ENCODE assay signal across 8 mouse cellular contexts in genomic region chr10:44458534-44459315, GRCm38 (mm10).
DNase-seq lines count a peak whose midpoint lies in the region; ATAC-seq and TF ChIP-seq lines count a peak whose summit lies in the region.

No protein-coding gene starts in this region.

- TF ChIP-seq POLR2A in lung, adult 2 months (IDR thresholded peaks at IDR 0.05; ENCODE audit: borderline replicate concordance, extremely low read depth, low read depth, low read length): peak; percentile 38; the same call in 1 of the 2 replicates

- under 1% methylated on average over 54 of the region's 54 CpGs for WGBS in heart, embryonic 15.5 days
- under 1% methylated on average over 54 of the region's 54 CpGs for WGBS in lung, adult 2 months
- WGBS in neural tube, embryonic 15.5 days: under 1% methylated on average over 54 of the region's 54 CpGs

- ATAC-seq in CD4-positive, CD25-positive, alpha-beta regulatory T cell, adult 4 months: peak; percentile 86
- ATAC-seq in erythroid progenitor cell, adult 5-6 weeks (replicated peaks; ENCODE audit: low FRiP score, poor library complexity, severe bottlenecking): peak; percentile 70
- peak; percentile 68 for ATAC-seq in heart, embryonic 15.5 days (replicated peaks; ENCODE audit: insufficient number of reproducible peaks, insufficient read depth, low FRiP score, low read depth)
- peak; percentile 92 for ATAC-seq in neural tube, embryonic 15.5 days (ENCODE audit: low FRiP score)

- H3K9me3 ChIP-seq in heart, embryonic 15.5 days (replicated peaks): no peaks in the 10 kb centered on the region
- no peaks in the 10 kb centered on the region for H3K9me3 ChIP-seq in neural tube, embryonic 15.5 days (replicated peaks)

- peak; percentile 77 for DNase-seq in kidney, postnatal 14 days
- peak; percentile 68 for DNase-seq in lung, adult 2 months
- DNase-seq in testis, postnatal 14 days (ENCODE audit: low spot score): peak; percentile 52

- peak overlapping the region; percentile 43 for H3K27ac ChIP-seq in brown adipose tissue, adult 24 weeks (replicated peaks; ENCODE audit: low read depth, low read length)
- H3K27ac ChIP-seq in heart, embryonic 15.5 days: peak overlapping the region; percentile 41; the same call in 1 of the 2 replicates
- peak overlapping the region; percentile 56 for H3K27ac ChIP-seq in neural tube, embryonic 15.5 days (replicated peaks)

- H3K36me3 ChIP-seq in heart, embryonic 15.5 days: no peaks in the 10 kb centered on the region
- no peaks in the 10 kb centered on the region for H3K36me3 ChIP-seq in neural tube, embryonic 15.5 days

- H3K4me2 ChIP-seq in heart, embryonic 15.5 days: peak overlapping the region; percentile 97
- peak overlapping the region; percentile 97 for H3K4me2 ChIP-seq in neural tube, embryonic 15.5 days

- H3K4me3 ChIP-seq in brown adipose tissue, adult 24 weeks (ENCODE audit: insufficient read depth, low read depth, low read length): peak overlapping the region; percentile 69
- peak overlapping the region; percentile 67 for H3K4me3 ChIP-seq in heart, embryonic 15.5 days
- peak overlapping the region; percentile 58 for H3K4me3 ChIP-seq in lung, adult 2 months (replicated peaks; ENCODE audit: extremely low read depth, low read depth, low read length)
- peak overlapping the region; percentile 66 for H3K4me3 ChIP-seq in neural tube, embryonic 15.5 days (replicated peaks)

- H3K4me1 ChIP-seq in brown adipose tissue, adult 24 weeks (ENCODE audit: control insufficient read depth, insufficient read depth, insufficient read length, low read length): peaks cover 2% of the 10 kb centered on the region; the same call in 1 of the 2 replicates
- peaks cover 22% of the 10 kb centered on the region for H3K4me1 ChIP-seq in heart, embryonic 15.5 days (replicated peaks)
- H3K4me1 ChIP-seq in lung, adult 2 months (ENCODE audit: control insufficient read depth, insufficient read depth, low read length): peaks cover 4% of the 10 kb centered on the region
- H3K4me1 ChIP-seq in neural tube, embryonic 15.5 days: peaks cover 26% of the 10 kb centered on the region

- peak overlapping the region; percentile 48 for H3K9ac ChIP-seq in heart, embryonic 15.5 days
- H3K9ac ChIP-seq in neural tube, embryonic 15.5 days (replicated peaks): peak overlapping the region; percentile 48

- H3K27me3 ChIP-seq in heart, embryonic 15.5 days: peaks cover 54% of the 10 kb centered on the region
- H3K27me3 ChIP-seq in neural tube, embryonic 15.5 days (replicated peaks): peaks cover 23% of the 10 kb centered on the region

- TF ChIP-seq CTCF in lung, adult 2 months (IDR thresholded peaks at IDR 0.05; ENCODE audit: insufficient read depth, low read length): no peak

Comparison
In these comparisons a context has a peak if more than half of its experiments do, and no peak if none do; other contexts are left out.
1. Peak in every context shown above with its lines: DNase-seq, ATAC-seq, H3K4me3 ChIP-seq and H3K27ac ChIP-seq.